Mouse (Mus musculus) MEL (cell line): ENCODE results near the gene Kmo. TPM values are rescaled to one million over a fixed set of nuclear protein-coding genes. Genes with fewer than 3 reads are reported as not detected.

Experiments used
- polyA plus RNA-seq, 2 experiments: library from polyadenylated mRNA; stranded (reverse) in 1 of 2; unstranded in 1 of 2; fragments of >175 nt in 1 of 2; fragments of >200 nt in 1 of 2; gene quantifications; 2 replicates each; pipeline versions ENCODE4 v1.2.1 to v1.2.4; 2012; ENCODE audit warnings: low replicate concordance in 2 of 2, low read depth in 1 of 2; ENCODE audit not compliant: insufficient read length in 2 of 2, insufficient read depth in 1 of 2, missing spikeins in 1 of 2
- total RNA-seq: library from RNA; depleted of rRNA; stranded (reverse); fragments of 300-350 nt; gene quantifications from 2 replicates; pipeline ENCODE4 v1.2.3, GENCODE M21; 2012; rRNA removed

Gene Kmo
- total and polyA plus RNA-seq, 3 experiments: 0.27 to 1.6 TPM; not detected in 1

Other genes with a start within 250 kb of the Kmo start
- gene Rgs7, start 127.9 kb upstream of the Kmo start, total RNA-seq: not detected in 2 replicates
- not detected for gene Rgs7, start 127.9 kb upstream of the Kmo start, polyA plus RNA-seq
- gene Fh1, start 5.3 kb downstream of the Kmo start, total RNA-seq: 159 and 199 TPM in 2 replicates
- 100 to 1,000 TPM in 1 of 2 experiments, not detected in 1; 186 TPM for gene Fh1, start 5.3 kb downstream of the Kmo start, polyA plus RNA-seq
- 0.39 and 0.50 TPM in 2 replicates for gene Opn3, start 72.4 kb downstream of the Kmo start, total RNA-seq
- gene Opn3, start 72.4 kb downstream of the Kmo start, polyA plus RNA-seq: 1 to 10 TPM in 1 of 2 experiments, not detected in 1; 2.2 TPM
- gene Chml, start 72.5 kb downstream of the Kmo start, total RNA-seq: 3.5 and 4.4 TPM in 2 replicates
- gene Chml, start 72.5 kb downstream of the Kmo start, polyA plus RNA-seq: 10 to 100 TPM in 1 of 2 experiments, not detected in 1; 16.0 TPM
- 0.10 TPM in 1 of 2 replicates, not detected in the other for gene Wdr64, start 78.2 kb downstream of the Kmo start, total RNA-seq
- gene Wdr64, start 78.2 kb downstream of the Kmo start, polyA plus RNA-seq: under 1 TPM in 1 of 2 experiments, not detected in 1; 0.31 TPM